In genomic region chr4:63019428-63019858, GRCm38 (mm10) we compare ENCODE assay signal across 8 mouse cellular contexts. TPM values are rescaled to one million over a fixed set of nuclear protein-coding genes. Genes with fewer than 3 reads are reported as not detected.
DNase-seq lines count a peak whose midpoint lies in the region; ATAC-seq and TF ChIP-seq lines count a peak whose summit lies in the region.

No protein-coding gene starts in this region.

- DNase-seq in heart, postnatal 25 days (ENCODE audit: low spot score): no peak
- peak; percentile 44 for DNase-seq in adrenal gland, postnatal 14 days
- DNase-seq in lung, postnatal 25 days (ENCODE audit: low spot score): peak; percentile 19
- DNase-seq in embryo, embryonic 11 days: no peak
- no peak for DNase-seq in right cerebral cortex, postnatal 14 days
- no peak for DNase-seq in spleen, postnatal 4 days (ENCODE audit: low spot score in 2 of 2)

- H3K27ac ChIP-seq in heart, embryonic 15.5 days: no peak overlapping the region
- no peak overlapping the region for H3K27ac ChIP-seq in intestine, postnatal 0 days (ENCODE audit: low read depth, low read length)

- ATAC-seq in heart, embryonic 15.5 days (replicated peaks; ENCODE audit: insufficient number of reproducible peaks, insufficient read depth, low FRiP score, low read depth): peak; percentile 47; the same call in 1 of the 2 replicates
- ATAC-seq in intestine, postnatal 0 days: peak; percentile 83

- peak; percentile 81 for TF ChIP-seq CTCF in intestine, postnatal 0 days (IDR thresholded peaks at IDR 0.05; ENCODE audit: low read depth)

- WGBS in heart, embryonic 15.5 days: 75% methylated on average over 4 of the region's 4 CpGs
- WGBS in intestine, postnatal 0 days: 55% methylated on average over 4 of the region's 4 CpGs

- no peak overlapping the region for H3K4me3 ChIP-seq in heart, embryonic 15.5 days
- H3K4me3 ChIP-seq in intestine, postnatal 0 days (ENCODE audit: low read depth, low read length): no peak overlapping the region

- H3K9me3 ChIP-seq in heart, embryonic 15.5 days (replicated peaks): no peaks in the 10 kb centered on the region
- no peaks in the 10 kb centered on the region for H3K9me3 ChIP-seq in intestine, postnatal 0 days (ENCODE audit: control insufficient read depth)

- no peaks in the 10 kb centered on the region for H3K36me3 ChIP-seq in heart, embryonic 15.5 days
- H3K36me3 ChIP-seq in intestine, postnatal 0 days (ENCODE audit: control insufficient read depth, insufficient read depth): no peaks in the 10 kb centered on the region

- intact Hi-C loops in heart, postnatal 25 days (cut with DNase I): no loop called here

- no peak overlapping the region for H3K9ac ChIP-seq in heart, embryonic 15.5 days
- H3K9ac ChIP-seq in intestine, postnatal 0 days (ENCODE audit: low read depth, low read length): no peak overlapping the region

- peaks cover 6% of the 10 kb centered on the region for H3K4me1 ChIP-seq in heart, embryonic 15.5 days (replicated peaks)
- no peaks in the 10 kb centered on the region for H3K4me1 ChIP-seq in intestine, postnatal 0 days (replicated peaks; ENCODE audit: control insufficient read depth, insufficient read depth, low read length)

- no peaks in the 10 kb centered on the region for H3K27me3 ChIP-seq in heart, embryonic 15.5 days
- H3K27me3 ChIP-seq in intestine, postnatal 0 days (replicated peaks; ENCODE audit: control insufficient read depth, insufficient read depth, low read length): no peaks in the 10 kb centered on the region

- no peak overlapping the region for H3K4me2 ChIP-seq in heart, embryonic 15.5 days
- no peak overlapping the region; the same call in 1 of the 2 replicates for H3K4me2 ChIP-seq in intestine, postnatal 0 days (replicated peaks; ENCODE audit: low read depth)

RNA-seq across cellular contexts. Expression of gene Zfp618, which starts 54.1 kb away (rescaled TPM):
- 7.6 and 11.9 TPM in 2 replicates for polyA plus RNA-seq in heart, embryonic 15.5 days (2015; fragmentation: Nextera tagmentation; extraction: Ambion mirVana)
- under 1 TPM; 0.36 to 0.48 TPM for total RNA-seq in heart, postnatal 25 days (2021)
- total RNA-seq in adrenal gland, postnatal 14 days (2021): 6.5 and 7.7 TPM in 2 replicates
- polyA plus RNA-seq in intestine, postnatal 0 days (2015; fragmentation: Nextera tagmentation; extraction: Ambion mirVana): 2.6 and 5.6 TPM in 2 replicates

Comparison
In these comparisons a context has a peak if more than half of its experiments do, and no peak if none do; other contexts are left out.
1. DNase-seq: peak in adrenal gland, postnatal 14 days (single experiment) and lung, postnatal 25 days (single experiment); none in heart, postnatal 25 days (single experiment), embryo, embryonic 11 days (single experiment), right cerebral cortex, postnatal 14 days (single experiment) and spleen, postnatal 4 days (0 of 2).